Mouse (Mus musculus) spleen, postnatal 10 days (tissue): Measurements from ENCODE around the gene Amz2.

Experiments used
- DNase-seq, 2 experiments: peaks; one replicate each; pipeline ENCODE4 v3.0.0; 2021 to 2022; ENCODE audit warnings: low spot score in 2 of 2

Gene Amz2

DNA sequence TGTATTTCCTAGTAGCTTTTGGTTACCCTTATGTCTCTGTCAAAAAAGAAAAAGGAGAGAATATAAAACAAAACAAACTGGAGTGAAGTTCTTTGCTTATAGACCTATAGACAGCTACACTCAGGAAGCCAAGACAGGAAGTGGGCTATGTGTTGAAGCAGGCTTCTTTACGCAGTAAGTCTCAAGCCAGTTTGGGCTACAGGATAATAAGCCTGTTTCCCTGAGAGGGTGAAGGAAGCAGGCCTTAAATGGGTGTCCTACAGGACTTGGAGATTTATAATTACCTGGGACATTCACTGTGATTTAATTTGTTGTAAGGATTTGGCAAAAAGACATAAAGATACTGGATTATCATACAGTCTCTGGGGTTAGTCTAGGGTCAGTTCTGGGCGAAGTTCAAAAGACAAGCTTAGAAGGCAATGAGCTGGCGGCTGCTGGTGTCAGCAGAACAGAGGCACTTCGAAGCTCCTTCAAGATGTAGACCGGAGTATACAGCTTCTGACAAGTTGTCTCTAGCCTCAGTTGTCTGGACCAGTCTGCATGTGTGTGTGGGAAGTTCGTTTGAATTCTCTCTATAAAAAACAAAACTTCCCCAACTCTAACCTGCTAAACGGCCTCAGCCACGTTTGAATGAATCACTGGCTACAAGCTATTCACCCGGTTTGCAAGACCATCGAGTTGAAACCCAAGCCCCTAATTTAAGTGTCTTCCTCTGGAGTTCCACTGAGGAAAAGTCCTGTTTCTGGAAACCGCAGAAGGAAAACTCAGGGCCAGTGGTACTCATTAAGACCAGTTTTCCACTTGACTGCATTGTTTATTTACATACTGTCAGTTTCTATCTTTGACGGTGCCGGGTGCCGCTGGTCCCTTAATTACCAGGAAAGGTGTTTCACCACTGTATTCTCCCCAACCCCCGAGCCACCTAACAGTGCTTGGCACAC is 45.4 kb downstream of the Amz2 start:
- peak; percentile 52 to 54 for DNase-seq

DNA sequence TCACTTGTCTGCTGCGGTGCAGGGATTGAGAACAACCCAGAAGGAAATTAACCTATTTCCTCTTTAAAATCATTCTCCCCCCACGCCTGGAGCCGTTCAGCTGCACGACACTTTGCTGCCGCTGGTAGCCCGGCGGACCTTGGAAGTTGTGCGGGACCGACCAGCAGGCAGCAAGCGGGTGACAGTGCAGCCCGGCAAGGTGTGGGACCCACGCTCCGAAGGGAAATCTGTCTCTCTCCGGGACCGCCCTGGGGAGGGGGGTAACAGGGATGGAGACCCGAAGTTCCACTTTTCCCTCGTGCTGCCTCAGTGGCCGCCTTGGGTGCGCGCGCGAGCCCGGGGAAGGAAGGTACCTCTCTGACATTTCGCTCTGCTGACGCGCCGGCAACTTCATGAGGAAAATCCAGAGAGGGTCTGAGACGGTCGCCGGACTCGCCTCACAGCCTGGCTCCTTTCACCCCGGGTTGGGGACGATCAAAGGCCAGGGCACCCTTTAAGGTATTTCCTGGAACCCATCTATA is 46.5 kb downstream of the Amz2 start:
- DNase-seq: peak; percentile 74 to 82

DNA sequence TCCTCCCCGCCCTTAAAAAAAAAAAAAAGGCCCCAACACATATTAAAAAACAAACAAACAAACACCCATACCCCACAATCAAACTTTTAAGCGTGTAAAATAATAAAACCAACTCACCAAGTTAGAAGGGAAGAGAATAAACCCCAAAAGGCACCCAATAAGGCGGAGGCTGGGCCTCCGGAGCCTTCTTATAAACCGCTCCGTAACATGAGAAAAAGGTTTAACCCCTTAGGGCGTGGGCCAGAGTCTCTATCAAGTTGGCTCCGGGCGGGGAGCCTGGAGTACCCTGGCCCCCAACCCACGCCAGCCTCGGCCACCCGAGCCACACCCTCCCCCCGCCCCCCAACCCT is 47.0 kb downstream of the Amz2 start:
- DNase-seq: no peak

DNA sequence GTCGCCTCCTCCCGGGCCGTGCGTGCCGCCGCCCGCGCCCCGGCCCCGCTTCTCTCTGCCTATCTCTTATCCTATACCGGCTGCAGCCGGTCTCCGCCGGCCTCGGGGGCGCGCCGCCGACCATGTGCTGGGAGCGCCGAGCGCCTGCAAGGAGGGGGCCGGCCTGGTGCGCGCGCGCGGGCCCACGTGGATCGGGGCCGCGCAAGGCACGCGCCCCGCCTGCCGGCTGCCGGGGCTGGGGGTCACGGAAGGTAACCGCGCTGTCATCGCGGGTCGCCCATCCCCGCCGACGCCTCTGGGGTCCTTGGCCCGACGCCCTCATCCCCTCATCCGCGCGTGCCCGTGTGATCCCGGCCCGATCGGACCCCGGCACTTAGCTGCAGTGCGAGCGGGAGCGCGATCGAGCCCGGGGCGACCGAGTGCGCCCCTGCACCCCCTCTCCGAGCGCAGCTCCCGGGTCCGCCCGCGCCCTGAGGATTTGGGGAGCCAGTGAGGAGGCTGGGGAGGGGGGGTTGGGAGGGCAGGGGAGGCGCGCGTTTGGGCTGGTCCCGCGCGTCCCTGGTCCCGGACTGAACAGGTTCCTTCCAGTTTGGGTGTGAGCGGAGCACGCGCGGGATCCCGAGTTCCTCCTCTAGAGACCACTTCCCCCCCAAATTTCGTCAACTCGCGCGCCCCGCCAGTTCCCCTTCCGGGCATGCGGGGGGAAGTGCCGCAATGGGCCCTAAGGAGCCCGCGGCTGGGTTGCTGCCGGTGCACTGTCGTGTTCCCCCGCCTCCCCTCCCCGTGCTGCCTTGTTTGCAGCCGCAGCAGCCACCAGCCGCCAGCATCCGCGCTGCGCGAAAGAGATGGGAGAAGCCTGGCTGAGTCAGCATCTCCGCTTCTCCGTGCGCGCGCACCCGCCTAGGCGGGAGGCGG is 47.7 kb downstream of the Amz2 start, which contains the start of the genes Arsg and Slc16a6:
Gene Arsg, plus strand, starts transcription at position 204 of the 915 bp plus-strand sequence.
Gene Slc16a6, minus strand, starts transcription at position 428 of the 915 bp plus-strand sequence.
- peak; percentile 91 to 94 for DNase-seq

DNA sequence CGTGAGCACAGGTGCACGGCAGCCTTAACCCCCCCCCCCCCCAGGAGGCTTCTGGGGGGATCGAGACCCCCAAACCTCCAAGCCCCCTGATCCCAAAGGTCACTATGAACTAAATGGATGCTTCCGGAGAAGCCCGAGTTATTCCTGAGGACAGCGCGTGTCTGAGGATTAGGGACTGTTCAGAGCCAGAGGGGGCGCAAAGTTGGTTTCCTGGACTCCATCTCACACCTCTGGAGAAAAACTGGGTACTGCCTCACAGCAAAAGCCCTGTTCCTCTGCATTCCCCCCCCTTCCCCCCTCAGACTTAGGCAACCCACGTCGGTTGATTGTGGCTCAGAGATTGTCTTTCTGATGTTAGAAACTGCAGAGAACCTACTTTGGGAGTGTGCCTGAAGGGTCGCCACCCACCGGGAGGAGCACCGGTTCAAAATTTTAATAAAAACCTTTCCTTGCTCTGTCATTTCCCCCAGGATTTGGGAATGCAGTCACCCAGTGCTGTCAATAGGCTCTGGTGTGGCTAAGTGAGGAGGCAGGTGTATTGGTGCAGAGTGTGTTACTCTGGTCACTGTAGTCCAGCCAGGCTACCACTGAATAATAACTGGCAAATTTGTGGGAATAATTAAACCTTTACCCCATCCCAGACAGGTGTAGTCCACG is 48.5 kb downstream of the Amz2 start:
- DNase-seq: peak in 1 of 2 experiments; percentile 38

DNA sequence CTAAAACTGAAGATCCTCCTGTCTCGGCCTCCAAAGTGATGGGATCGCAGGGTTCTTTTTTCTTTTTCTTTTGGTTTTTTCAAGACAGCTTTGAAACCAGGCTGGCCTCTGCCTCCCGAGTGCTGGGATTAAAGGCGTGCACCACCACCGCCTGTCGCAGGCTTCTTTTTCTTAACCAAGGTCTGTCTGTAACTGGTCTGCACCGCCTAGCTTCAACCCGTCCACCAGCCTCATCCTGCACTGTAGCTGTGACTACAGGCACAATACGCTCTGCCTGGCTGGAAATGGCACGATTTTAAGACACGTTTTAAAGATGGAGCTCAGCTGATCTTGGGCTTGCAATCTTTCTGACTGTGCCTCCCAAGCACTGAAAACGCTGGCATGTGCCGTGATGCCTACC is 49.1 kb downstream of the Amz2 start:
- no peak for DNase-seq

DNA sequence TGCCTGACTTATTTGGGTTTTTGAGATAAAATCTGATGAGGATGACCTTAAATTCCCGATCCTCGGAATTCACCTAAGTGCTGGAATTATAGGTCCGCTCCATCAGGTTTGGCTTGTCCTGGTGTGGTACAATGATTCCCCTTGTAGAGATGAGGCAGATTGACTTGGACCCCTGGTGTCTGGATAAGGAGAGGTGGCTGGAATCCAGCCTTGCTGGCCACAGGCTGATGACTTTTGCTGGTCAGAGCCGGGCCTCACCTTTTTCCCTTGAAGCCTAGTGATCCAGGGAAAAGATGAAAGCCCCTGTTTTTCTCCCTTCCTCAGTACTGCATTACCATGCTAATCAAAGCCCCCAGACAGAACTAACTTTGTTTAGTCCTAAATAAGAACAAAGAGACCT is 50.0 kb downstream of the Amz2 start:
- DNase-seq: no peak

DNA sequence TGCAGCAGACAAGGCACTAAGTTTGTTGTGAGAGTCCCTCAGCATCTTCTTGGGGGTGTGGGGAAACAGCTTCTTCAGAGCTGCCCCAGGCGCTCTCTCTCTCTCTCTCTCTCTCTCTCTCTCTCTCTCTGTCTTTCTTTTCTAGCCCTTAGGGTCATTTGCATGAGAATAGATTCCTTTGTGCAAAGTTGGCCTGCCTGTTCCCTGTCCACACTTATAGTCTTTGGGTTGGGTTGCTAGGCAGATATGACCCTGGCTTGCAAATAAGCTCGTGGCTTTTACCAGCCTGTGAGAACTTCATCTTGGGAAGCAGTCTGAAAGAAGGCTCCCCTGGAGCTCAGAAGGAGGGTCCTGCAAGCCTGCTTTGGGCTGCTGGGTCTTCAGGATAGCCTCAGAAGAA is 50.5 kb downstream of the Amz2 start:
- no peak for DNase-seq

DNA sequence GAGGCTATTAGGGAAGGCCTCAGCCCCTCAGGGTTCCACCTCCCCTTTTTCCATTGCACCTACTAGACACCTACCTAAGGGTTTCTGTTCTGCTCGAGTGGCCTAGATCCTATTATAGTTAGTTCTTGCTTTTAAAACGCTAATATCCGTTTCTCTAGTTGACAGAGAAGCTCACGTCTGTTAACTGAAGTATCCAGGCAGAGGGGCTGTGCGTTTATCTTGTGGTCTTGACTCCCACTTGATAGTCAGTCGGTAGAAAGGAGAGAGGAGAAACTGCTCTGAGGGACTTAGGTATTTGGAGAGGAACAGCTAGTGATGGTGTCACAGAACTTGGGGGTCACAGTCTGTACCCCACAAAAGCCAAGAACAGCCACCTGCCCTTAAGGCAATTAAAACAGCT is 50.9 kb downstream of the Amz2 start:
- no peak for DNase-seq

DNA sequence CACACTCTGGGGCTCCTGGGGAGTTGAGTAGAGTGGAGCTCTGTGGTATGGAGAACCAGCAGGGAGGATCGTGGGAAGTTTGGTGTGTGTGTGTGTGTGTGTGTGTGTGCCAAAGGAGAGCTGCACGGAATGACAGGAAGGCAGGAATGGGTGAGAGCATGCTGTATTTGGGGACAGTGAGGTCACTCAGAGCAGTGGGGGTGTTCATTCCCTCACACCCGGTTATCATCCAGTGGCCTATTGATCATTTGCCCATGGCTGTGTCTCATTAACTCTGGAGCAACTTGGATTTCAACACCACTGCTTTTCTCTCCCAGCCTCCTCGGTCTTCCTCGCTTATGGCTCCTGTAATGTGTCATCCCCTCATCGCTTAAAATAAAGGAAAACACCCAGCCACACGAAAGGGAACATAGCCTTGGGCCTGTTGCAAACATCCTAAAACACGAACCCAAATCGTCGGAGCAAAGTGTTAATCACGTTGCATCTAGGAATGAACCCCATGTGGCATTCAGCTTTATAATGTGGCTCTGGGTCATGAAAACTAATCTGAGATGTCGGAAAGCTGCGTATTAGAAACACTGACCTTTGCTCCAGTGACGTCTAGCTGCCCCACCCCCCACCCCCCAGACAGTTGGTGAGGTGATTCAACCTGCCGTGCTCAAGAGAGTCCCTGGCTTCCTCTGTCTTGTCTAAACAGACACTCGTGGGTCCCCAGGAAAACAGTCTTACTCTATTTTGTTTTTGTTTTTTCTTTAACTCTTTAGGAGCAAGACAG is 52.0 kb downstream of the Amz2 start:
- DNase-seq: no peak

DNA sequence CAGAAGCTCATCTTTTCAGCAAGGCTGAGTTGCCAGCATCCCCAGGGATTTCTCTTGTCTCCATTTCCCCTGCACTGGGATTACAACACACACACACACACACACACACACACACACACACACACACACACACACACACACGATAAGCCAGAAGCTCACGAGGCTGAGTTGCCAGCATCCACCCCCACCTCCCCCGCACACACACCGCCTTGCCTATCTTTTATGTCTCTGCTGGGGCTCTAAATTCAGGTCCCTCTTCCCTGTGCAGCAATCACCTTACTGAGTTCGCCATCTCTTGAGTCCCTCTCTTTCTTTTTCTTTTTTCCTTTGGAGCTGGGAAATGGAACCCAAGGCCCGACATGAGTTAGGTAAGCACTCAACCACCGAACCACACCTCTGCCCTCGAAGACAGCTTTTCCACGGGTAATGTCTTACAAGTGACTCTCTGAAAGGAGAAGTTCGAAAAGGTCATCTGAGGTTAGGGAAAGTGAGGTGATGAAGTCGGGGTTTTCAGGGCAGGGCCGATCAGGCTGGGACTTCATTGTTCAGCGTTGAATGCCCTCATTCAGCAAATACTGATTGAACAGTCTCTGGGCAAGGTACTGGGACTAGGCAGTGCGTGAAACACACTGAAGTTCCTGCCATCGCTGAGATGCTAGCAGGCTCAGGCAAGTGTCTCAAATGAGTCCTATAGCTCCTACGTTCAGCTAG is 54.0 kb downstream of the Amz2 start:
- DNase-seq: peak in 1 of 2 experiments; percentile 8

DNA sequence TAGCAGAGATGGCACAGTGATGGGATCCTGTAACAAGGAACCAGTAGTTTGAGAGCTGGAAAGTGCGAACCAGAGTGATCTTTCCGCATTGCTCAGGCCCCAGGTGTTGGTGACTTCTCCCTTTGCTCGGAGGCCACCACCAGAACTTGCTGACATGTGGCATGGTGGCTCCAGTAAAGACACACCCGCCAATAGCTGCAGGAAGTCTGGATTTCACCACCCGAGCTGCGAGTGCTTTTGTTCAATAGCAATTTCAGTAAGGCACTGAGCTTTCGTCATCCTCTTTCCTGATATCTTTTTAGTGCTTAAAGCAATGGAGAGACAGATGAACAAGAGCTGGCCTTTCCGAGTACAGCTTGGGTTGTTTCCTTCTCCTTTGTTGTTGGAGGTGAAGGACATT is 54.7 kb downstream of the Amz2 start:
- DNase-seq: no peak

DNA sequence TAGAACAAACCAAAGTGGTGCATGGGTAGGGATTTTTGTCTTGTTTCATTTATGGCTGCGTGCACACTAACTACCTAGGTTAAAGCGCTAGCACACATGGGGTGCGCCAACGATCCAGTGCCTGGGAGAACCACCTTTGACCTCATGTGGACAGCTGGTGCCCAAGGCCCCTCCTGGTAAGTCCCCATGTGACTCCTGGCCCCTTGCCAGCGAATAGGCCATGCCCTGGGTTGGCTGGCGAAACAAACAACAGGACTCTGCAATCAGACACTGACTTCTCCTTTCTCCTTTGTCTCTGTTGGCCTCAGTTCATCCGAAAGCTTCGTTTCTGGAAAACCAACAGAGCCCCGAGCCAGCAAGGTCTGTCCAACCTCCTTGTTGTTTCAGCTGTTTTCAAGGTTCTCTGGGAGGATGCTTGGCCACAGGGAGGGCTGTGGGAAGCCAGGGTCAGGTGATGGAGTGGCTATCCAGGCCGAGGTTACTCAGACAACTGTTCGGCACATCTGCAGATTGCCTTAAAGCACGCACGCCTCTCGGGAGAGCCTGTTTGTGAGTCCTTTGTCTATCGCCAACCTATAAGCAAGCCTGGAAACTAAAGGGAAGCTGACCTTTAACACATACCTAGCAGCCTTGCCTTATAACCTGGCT is 59.8 kb downstream of the Amz2 start:
- peak in 1 of 2 experiments; percentile 55 for DNase-seq

DNA sequence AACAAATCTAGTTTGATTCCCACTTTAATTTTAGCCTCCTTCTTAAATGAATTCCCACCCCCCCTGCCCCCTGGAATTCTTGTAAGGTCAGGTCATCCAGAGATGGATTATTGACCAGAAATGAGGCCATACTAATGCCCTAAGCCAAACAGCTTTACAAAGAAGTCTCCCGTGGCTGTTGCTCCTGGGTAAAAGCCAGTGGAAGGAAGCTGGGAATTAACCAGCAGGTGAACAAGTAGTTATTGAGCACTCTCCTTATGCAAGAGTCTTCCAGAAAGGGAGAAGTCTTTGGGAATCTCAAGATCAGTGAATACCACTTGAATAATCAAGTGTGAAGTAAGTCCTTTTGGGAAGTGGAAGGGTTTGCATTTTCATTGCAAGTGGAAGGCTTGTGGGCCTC is 61.4 kb downstream of the Amz2 start:
- no peak for DNase-seq

DNA sequence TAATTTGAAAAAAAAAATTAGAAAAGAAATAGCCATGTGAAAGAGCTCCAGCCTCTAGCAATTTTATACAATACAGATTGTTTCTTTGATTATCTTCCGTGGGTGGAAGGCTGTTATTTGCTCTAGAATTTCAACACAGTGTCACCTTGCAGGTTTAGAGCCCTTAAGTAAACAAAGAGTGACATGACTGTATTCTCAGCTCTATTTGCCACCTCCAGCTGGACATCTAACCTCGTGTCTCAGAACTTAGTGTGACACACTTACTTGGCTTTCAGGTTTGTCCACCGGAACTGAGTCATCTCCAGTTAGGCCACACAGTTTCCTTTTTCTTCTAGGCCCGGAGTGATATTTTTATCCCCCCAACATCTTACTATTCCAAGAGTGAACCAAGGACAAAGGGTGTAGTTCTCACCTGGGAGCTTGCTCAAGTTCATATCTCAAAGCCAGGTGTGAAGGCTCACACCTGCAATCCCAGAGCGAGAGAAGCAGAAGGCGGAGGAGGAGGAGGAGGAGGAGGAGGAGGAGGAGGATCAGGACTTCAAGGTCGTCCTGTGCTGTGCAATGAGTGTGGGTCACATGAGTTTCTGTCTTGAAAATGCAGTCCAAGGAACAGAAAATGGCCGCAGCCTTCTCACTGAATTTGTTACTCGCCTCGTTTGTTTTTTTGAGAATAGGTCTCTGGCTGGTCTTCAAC is 62.4 kb downstream of the Amz2 start:
- no peak for DNase-seq

DNA sequence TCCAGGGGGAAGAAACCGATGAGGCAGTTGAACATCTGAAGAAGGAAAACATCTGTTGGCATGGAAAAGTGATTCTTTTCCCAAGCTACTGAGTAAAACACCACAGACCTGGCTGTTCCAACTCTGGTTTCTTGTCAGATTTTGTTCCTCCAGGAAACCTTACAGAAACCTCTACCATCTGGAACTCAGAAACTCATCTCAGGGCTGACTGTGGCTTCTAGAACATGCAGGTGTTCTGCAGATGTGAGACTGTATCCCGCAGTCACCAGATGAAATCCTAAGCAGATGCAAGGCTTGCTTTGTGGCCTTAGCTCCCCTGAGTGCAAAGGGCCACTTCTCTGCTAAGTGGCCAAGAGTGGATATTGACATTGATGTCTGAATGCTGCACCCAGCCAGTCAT is 64.0 kb downstream of the Amz2 start:
- no peak for DNase-seq

DNA sequence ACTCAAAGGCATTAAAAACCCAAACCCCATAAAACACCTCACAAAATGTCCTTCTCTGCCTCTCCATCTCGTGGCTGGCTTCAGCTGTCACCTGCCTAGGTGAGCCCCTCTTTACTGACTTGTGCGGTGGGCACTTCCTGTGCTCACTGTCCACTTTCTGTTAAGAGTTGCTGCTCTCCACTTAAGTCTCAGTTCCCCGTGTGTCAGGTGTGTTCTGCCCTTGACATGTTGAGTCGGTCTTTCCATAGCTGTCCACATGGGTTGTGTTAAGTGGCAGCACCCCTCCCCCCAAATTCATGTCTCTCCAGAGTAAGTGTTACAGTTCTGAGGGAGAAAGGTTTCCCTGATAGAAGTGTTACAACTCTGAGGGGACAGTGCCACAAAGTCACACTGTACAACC is 66.1 kb downstream of the Amz2 start:
- DNase-seq: no peak

DNA sequence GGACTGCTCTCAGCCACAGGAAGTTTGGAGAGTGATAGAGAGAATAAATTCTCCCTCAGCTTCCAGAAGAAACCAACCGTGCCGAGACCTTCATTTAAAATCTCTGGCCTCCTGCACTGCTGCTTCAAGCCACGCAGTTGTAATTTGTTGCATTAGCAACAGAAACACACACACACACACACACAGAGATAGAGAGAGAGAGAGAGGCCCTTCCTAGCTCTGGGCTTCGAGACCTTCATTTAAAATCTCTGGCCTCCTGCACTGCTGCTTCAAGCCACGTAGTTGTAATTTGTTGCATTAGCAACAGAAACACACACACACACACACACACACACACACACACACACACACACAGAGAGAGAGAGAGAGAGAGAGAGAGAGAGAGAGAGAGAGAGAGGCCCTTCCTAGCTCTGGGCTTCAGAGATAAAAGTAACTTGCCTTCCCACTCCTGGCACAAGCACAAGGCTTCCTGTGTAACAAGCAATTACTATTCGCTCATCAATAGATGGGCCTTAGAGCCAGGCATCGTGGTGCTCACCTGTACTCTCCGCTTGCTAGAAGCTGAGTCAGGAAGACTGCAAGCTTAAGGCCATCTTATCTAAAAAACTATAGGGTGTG is 67.2 kb downstream of the Amz2 start:
- DNase-seq: peak in 1 of 2 experiments; percentile 35
